Mouse (Mus musculus): ENCODE measurements at regions not wholly inside any gene's neighbourhood (a gene's known extent, or its start where the extent isn't known, plus 50 kb on each side); places are given as distances from the start of the nearest gene placed in this dataset.

- Histone ChIP-seq H3K4me1 (ENCODE audit: control insufficient read depth in 1 of 2, insufficient read depth in 2 of 2, low read length in 2 of 2) (no peaks in the 10 kb centered on the region), H3K27ac (ENCODE audit: control insufficient read depth, low read depth, low read length) (no peak overlapping the region), H3K9me3 (replicated peaks; ENCODE audit: insufficient read depth, low read length) (no peaks in the 10 kb centered on the region), H3K4me3 (ENCODE audit: control insufficient read depth in 1 of 2, insufficient read depth in 1 of 2, low read depth in 2 of 2, low read length in 2 of 2) (no peak overlapping the region), H3K27me3 (ENCODE audit: control insufficient read depth in 1 of 2, insufficient read depth in 2 of 2, low read length in 2 of 2) (no peaks in the 10 kb centered on the region), H3K79me2 (ENCODE audit: control insufficient read depth, insufficient read depth, low read length, poor library complexity) (no peaks in the 10 kb centered on the region), H3K36me3 (ENCODE audit: control insufficient read depth in 1 of 2, insufficient read depth in 2 of 2, low read length in 2 of 2) (no peaks in the 10 kb centered on the region), H3K9ac (ENCODE audit: control insufficient read depth, low read depth, low read length, poor library complexity, severe bottlenecking) (no peak overlapping the region)
- TF ChIP-seq USF2 (IDR thresholded peaks at IDR 0.05; ENCODE audit: borderline replicate concordance in 1 of 2, insufficient read depth in 1 of 2, low read depth in 1 of 2, low read length in 2 of 2): no peak
- TF ChIP-seq MAFK (IDR thresholded peaks at IDR 0.05; ENCODE audit: borderline replicate concordance, low read depth, low read length): no peak
- no peak for TF ChIP-seq E2F4 (IDR thresholded peaks at IDR 0.05; ENCODE audit: borderline replicate concordance, low read depth, low read length)
- TF ChIP-seq USF1 (IDR thresholded peaks at IDR 0.05; ENCODE audit: low read depth, low read length): no peak
- no peak for TF ChIP-seq UBTF (IDR thresholded peaks at IDR 0.05; ENCODE audit: borderline replicate concordance, insufficient read depth, low read depth, low read length)
- TF ChIP-seq MYB (IDR thresholded peaks at IDR 0.05; ENCODE audit: low read depth, low read length): no peak
- TF ChIP-seq JUND (IDR thresholded peaks at IDR 0.05; ENCODE audit: low read depth, low read length): no peak
- TF ChIP-seq MAX (IDR thresholded peaks at IDR 0.05; ENCODE audit: low read length): no peak
- no peak for TF ChIP-seq POLR2AphosphoS5 (IDR thresholded peaks at IDR 0.05; ENCODE audit: borderline replicate concordance, low read depth, low read length)
- TF ChIP-seq RCOR1 (IDR thresholded peaks at IDR 0.05; ENCODE audit: low read depth, low read length): no peak
- TF ChIP-seq MAZ (IDR thresholded peaks at IDR 0.05; ENCODE audit: low read depth, low read length): no peak
- TF ChIP-seq TCF12 (IDR thresholded peaks at IDR 0.05; ENCODE audit: low read depth, low read length): no peak
- TF ChIP-seq RAD21 (IDR thresholded peaks at IDR 0.05; ENCODE audit: low read depth, low read length): no peak
- no peak for TF ChIP-seq GABPA (IDR thresholded peaks at IDR 0.05; ENCODE audit: low read depth, low read length)
- TF ChIP-seq NRF1 (IDR thresholded peaks at IDR 0.05; ENCODE audit: insufficient read depth, low read depth, low read length, poor library complexity, severe bottlenecking): no peak
- TF ChIP-seq KAT2A (conservative IDR thresholded peaks at IDR 0.05; ENCODE audit: low read depth, low read length): no peak
- no peak for TF ChIP-seq EP300 (IDR thresholded peaks at IDR 0.05; ENCODE audit: low read depth in 1 of 2, low read length in 2 of 2)
- no peak for TF ChIP-seq POLR2AphosphoS2 (IDR thresholded peaks at IDR 0.05; ENCODE audit: low read length)
- TF ChIP-seq TBP (IDR thresholded peaks at IDR 0.05; ENCODE audit: low read depth, low read length): no peak
- DNase-seq (ENCODE audit: low read depth, low spot score): no peak
Observed at GRCm38 (mm10) chr4:58728641-58729040, 58.9 kb downstream of the Olfr267 start.

- Histone ChIP-seq H3K79me2 (ENCODE audit: control insufficient read depth, insufficient read depth, low read length, poor library complexity) (no peaks in the 10 kb centered on the region), H3K9me3 (replicated peaks; ENCODE audit: insufficient read depth, low read length) (no peaks in the 10 kb centered on the region), H3K27me3 (ENCODE audit: control insufficient read depth in 1 of 2, insufficient read depth in 2 of 2, low read length in 2 of 2) (no peaks in the 10 kb centered on the region), H3K4me1 (ENCODE audit: control insufficient read depth in 1 of 2, insufficient read depth in 2 of 2, low read length in 2 of 2) (no peaks in the 10 kb centered on the region), H3K9ac (ENCODE audit: control insufficient read depth, low read depth, low read length, poor library complexity, severe bottlenecking) (no peak overlapping the region), H3K36me3 (ENCODE audit: control insufficient read depth in 1 of 2, insufficient read depth in 2 of 2, low read length in 2 of 2) (no peaks in the 10 kb centered on the region), H3K27ac (ENCODE audit: control insufficient read depth, low read depth, low read length) (no peak overlapping the region), H3K4me3 (ENCODE audit: control insufficient read depth in 1 of 2, insufficient read depth in 1 of 2, low read depth in 2 of 2, low read length in 2 of 2) (no peak overlapping the region)
- no peak for DNase-seq (ENCODE audit: low read depth, low spot score)
- TF ChIP-seq RAD21 (IDR thresholded peaks at IDR 0.05; ENCODE audit: low read depth, low read length) (no peak), ZC3H11A (IDR thresholded peaks at IDR 0.05; ENCODE audit: low read depth, low read length) (no peak), CHD2 (IDR thresholded peaks at IDR 0.05; ENCODE audit: low read length) (no peak), UBTF (IDR thresholded peaks at IDR 0.05; ENCODE audit: borderline replicate concordance, insufficient read depth, low read depth, low read length) (no peak), POLR2A (IDR thresholded peaks at IDR 0.05; ENCODE audit: control insufficient read depth in 1 of 2, insufficient read depth in 1 of 2, low read depth in 1 of 2, low read length in 2 of 2, poor library complexity in 1 of 2) (no peak)
Observed at GRCm38 (mm10) chr4:58726424-58726823, 61.1 kb downstream of the Olfr267 start.

Data from MEL (cell line).